Mouse (Mus musculus) kidney, embryonic 15.5 days (tissue): Measurements from ENCODE around the gene Phlpp1. TPM values are rescaled to one million over a fixed set of nuclear protein-coding genes. Genes with fewer than 3 reads are reported as not detected.

Experiments used
- ATAC-seq: fragments of 200-750 bp; cut with Nextera tagmentation; replicated peaks from 2 replicates; pipeline ENCODE4 v1.8.0; 2017; ENCODE audit warnings: moderate TSS enrichment; ENCODE audit not compliant: low FRiP score
- H3K27ac ChIP-seq: fragments of 300-500 bp; sonication (generic); 2 replicates; pipeline ENCODE4 v1.5.1; 2015; ENCODE audit warnings: mild to moderate bottlenecking, inconsistent platforms
- H3K27me3 ChIP-seq: fragments of 300-500 bp; sonication (generic); 2 replicates; pipeline ENCODE4 v1.6.1; 2015; ENCODE audit warnings: inconsistent platforms
- H3K36me3 ChIP-seq: fragments of 300-500 bp; sonication (generic); 2 replicates; pipeline ENCODE4 v1.6.1; 2015; ENCODE audit warnings: inconsistent platforms
- H3K4me1 ChIP-seq: fragments of 300-500 bp; sonication (generic); 2 replicates; pipeline ENCODE4 v1.6.1; 2015; ENCODE audit warnings: inconsistent platforms
- H3K4me2 ChIP-seq: fragments of 300-500 bp; sonication (generic); 2 replicates; pipeline ENCODE4 v1.6.1; 2015; ENCODE audit warnings: moderate library complexity, mild to moderate bottlenecking, inconsistent platforms
- H3K4me3 ChIP-seq: fragments of 300-500 bp; sonication (generic); replicated peaks from 2 replicates; pipeline ENCODE4 v1.5.1; 2015; ENCODE audit warnings: mild to moderate bottlenecking, inconsistent platforms
- H3K9ac ChIP-seq: fragments of 300-500 bp; sonication (generic); 2 replicates; pipeline ENCODE4 v1.6.1; 2015; ENCODE audit warnings: mild to moderate bottlenecking, inconsistent platforms
- H3K9me3 ChIP-seq: fragments of 300-500 bp; sonication (generic); replicated peaks from 2 replicates; pipeline ENCODE4 v1.6.1; 2016; ENCODE audit warnings: inconsistent platforms
- WGBS: fragments of 180-500 bp; shearing (Covaris S2); methylation state at CpG from one replicate; pipeline ENCODE4 v1.1.7; 2015; ENCODE audit warnings: mixed read lengths; 5-methylcytosine and 5-hydroxymethylcytosine counted together
- polyA plus RNA-seq: library from polyadenylated mRNA; unstranded; fragments of >200 nt; fragmentation: Nextera tagmentation; extraction: Ambion mirVana; gene quantifications from 2 replicates; pipeline ENCODE4 v1.2.1, GENCODE M21; 2015

The Phlpp1 gene
- polyA plus RNA-seq, 1 experiment from 2014 or later = 3.5 TPM

DNA sequence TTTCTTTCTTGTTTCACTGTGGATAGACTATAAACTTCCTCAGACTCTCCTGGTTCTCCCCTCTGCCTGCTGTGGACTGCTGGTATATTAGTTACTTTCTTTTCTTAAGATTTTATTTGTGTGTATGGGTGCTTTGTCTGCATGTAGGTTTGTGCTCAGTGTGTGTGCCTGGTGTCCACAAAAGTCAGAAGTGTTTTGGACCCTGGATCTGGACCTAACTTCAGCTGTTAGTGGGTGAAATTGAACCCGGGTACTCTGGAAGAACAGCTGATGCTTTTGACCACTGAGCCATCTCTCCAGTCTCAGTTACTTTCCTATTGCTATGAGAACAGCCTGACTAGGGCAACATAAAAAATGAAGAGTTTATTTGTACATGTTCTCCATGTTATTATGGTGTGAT, 29.5 kb downstream of the Phlpp1 start:
- WGBS = 89% methylated on average over 1 of the region's 1 CpGs
- Histone ChIP-seq H3K27me3 (no peaks in the 10 kb centered on the region), H3K9ac (no peak overlapping the region)

DNA sequence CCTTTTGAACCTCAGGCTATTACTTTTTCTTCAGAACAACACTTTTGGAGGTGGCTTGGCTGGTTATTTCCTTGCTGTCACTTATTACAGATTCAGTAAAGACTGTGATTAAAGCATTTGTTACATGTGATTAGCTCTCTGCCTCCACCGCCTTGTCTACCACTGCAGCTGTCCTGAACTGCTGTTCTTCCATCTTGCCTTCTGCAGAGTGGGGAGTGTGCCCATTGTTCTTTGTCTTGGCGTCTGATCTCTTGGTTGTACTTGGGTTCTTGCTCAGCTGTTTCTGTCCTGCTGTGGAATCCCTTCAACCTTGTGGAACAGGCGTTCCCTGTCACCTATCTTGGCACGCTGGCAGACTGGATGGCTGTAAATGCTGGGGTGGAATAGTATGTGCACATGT, 30.4 kb downstream of the Phlpp1 start:
- H3K27me3 ChIP-seq = no peaks in the 10 kb centered on the region
- no peak overlapping the region for H3K9ac ChIP-seq
- H3K4me2 ChIP-seq = no peak overlapping the region
- H3K9me3 ChIP-seq = no peaks in the 10 kb centered on the region
- peaks cover 26% of the 10 kb centered on the region for H3K4me1 ChIP-seq
- no peak overlapping the region for H3K27ac ChIP-seq
- 76% methylated on average over 4 of the region's 4 CpGs for WGBS
- no peak overlapping the region for H3K4me3 ChIP-seq
- ATAC-seq = no peak
- no peaks in the 10 kb centered on the region for H3K36me3 ChIP-seq

More for the DNA sequence above, 29.5 kb downstream of the Phlpp1 start:
- no peak for ATAC-seq
- Histone ChIP-seq H3K4me3 (no peak overlapping the region), H3K4me1 (peaks cover 26% of the 10 kb centered on the region), H3K9me3 (no peaks in the 10 kb centered on the region), H3K27ac (no peak overlapping the region), H3K36me3 (no peaks in the 10 kb centered on the region), H3K4me2 (no peak overlapping the region)

DNA sequence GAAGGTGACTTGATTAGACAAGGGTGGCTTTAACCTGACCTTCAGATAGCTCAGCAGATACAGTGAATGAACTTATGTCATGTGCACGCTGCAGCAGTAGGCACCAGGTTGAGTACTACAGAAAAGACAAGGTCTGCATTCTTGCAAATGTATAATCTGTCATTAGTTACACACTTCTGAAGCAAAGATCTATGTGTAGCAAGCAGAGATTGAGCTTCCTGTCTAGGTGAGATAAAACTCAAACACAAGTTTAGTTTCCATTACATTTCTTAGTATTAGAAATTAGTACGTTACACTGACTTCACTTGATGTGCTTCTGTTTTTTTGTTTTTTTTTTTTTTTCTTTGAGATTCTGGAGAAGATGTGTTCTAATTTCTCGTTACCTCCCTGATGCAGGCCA, 32.4 kb downstream of the Phlpp1 start:
- Histone ChIP-seq H3K9ac (no peak overlapping the region), H3K27ac (no peak overlapping the region), H3K9me3 (no peaks in the 10 kb centered on the region), H3K27me3 (no peaks in the 10 kb centered on the region), H3K4me2 (no peak overlapping the region), H3K4me1 (peaks cover 34% of the 10 kb centered on the region), H3K36me3 (no peaks in the 10 kb centered on the region), H3K4me3 (no peak overlapping the region)
- WGBS = 67% methylated on average over 3 of the region's 3 CpGs
- ATAC-seq = no peak

DNA sequence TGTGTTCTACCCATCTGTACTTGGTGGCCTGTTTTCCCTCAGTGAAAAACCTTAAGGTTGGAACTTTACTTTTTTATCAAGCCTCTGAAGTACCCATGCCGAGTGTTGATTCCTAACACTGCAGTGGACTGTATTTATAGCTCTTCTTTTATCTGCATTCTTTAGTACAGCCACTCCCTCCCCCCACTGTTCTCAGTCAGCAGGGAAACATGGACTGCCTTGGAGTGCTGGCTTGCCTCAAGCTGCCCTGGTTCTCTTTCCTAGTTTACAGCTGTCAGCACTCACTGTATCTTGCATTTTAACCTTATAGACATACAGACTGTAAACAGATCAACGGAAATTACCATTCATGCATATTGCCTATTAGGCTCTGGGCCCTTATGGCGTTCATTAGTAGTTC, 32.8 kb downstream of the Phlpp1 start:
- no peak overlapping the region for H3K27ac ChIP-seq
- 37% methylated on average over 3 of the region's 3 CpGs for WGBS
- ATAC-seq = peak; percentile 78
- no peak overlapping the region for H3K9ac ChIP-seq
- H3K4me1 ChIP-seq = peaks cover 36% of the 10 kb centered on the region
- no peaks in the 10 kb centered on the region for H3K36me3 ChIP-seq
- no peaks in the 10 kb centered on the region for H3K27me3 ChIP-seq
- no peak overlapping the region for H3K4me3 ChIP-seq
- H3K9me3 ChIP-seq = no peaks in the 10 kb centered on the region
- no peak overlapping the region for H3K4me2 ChIP-seq

- H3K27ac ChIP-seq = no peak overlapping the region
- H3K4me3 ChIP-seq = no peak overlapping the region
- no peak for ATAC-seq
- WGBS = 70% methylated on average over 5 of the region's 5 CpGs
- H3K27me3 ChIP-seq = no peaks in the 10 kb centered on the region
- H3K9ac ChIP-seq = no peak overlapping the region
- H3K4me1 ChIP-seq = peaks cover 26% of the 10 kb centered on the region
- H3K36me3 ChIP-seq = no peaks in the 10 kb centered on the region
- no peaks in the 10 kb centered on the region for H3K9me3 ChIP-seq
- H3K4me2 ChIP-seq = no peak overlapping the region
These were observed 37.0 kb downstream of the Phlpp1 start for GRCm38 (mm10) chr1:106208581-106208980.

- no peak overlapping the region for H3K4me3 ChIP-seq
- H3K27me3 ChIP-seq = no peaks in the 10 kb centered on the region
- no peak overlapping the region for H3K27ac ChIP-seq
- H3K9me3 ChIP-seq = no peaks in the 10 kb centered on the region
- ATAC-seq = no peak
- H3K4me1 ChIP-seq = peaks cover 16% of the 10 kb centered on the region
- H3K36me3 ChIP-seq = no peaks in the 10 kb centered on the region
- H3K9ac ChIP-seq = no peak overlapping the region
- no peak overlapping the region for H3K4me2 ChIP-seq
- WGBS = 61% methylated on average over 3 of the region's 3 CpGs
These were observed 38.9 kb downstream of the Phlpp1 start for GRCm38 (mm10) chr1:106210461-106210860.

GRCm38 (mm10) chr1:106211146-106211545, 39.6 kb downstream of the Phlpp1 start:
- ATAC-seq = no peak
- 87% methylated on average over 5 of the region's 5 CpGs for WGBS
- Histone ChIP-seq H3K27ac (no peak overlapping the region), H3K4me2 (no peak overlapping the region), H3K9me3 (no peaks in the 10 kb centered on the region), H3K36me3 (no peaks in the 10 kb centered on the region), H3K27me3 (no peaks in the 10 kb centered on the region), H3K4me1 (peaks cover 16% of the 10 kb centered on the region), H3K4me3 (no peak overlapping the region), H3K9ac (no peak overlapping the region)

DNA sequence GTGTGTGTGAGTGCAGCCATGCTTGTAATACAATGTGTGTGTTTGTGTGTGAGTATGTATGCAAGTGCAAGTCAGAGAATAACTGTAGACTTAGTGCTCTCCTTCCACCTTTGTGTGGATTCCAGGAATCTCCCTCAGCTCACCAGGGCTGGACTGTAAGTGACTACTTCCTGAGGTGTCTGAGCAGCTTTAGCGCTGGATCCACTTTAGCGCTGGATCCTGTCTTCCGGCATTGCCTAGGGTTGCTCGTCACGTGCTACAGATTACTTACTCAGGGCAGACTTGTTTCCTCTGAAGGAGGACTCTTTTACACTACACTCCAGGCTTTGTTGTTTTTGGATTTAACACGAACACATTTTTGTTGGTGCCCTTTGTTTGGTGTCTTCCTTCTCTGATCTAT, 48.9 kb downstream of the Phlpp1 start:
- H3K4me3 ChIP-seq = no peak overlapping the region
- no peak overlapping the region for H3K4me2 ChIP-seq
- 78% methylated on average over 6 of the region's 6 CpGs for WGBS
- no peaks in the 10 kb centered on the region for H3K27me3 ChIP-seq
- peaks cover 3% of the 10 kb centered on the region; the same call in 1 of the 2 replicates for H3K9me3 ChIP-seq
- no peak overlapping the region for H3K9ac ChIP-seq
- no peak overlapping the region for H3K27ac ChIP-seq
- H3K36me3 ChIP-seq = peaks cover 4% of the 10 kb centered on the region; the same call in 1 of the 2 replicates
- no peak for ATAC-seq
- H3K4me1 ChIP-seq = no peaks in the 10 kb centered on the region

DNA sequence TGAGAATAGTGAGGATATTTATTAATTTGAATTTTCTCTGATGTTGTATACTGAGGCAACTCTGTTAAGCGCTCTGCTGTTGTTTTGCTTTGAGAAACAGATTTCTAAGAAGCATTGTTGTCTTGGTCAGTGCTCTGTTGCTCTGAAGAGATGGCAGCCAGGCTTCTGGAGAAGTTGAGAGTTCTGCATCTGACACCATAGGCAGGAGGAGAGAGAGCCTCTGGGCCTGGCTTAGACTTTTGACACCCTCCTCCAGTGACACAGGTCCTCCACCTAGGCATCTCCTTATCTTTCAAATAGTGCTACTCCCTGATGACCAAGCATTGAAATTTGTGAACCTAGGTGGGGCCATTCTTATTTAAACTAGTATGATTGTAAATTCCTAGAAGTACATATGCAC, 49.8 kb downstream of the Phlpp1 start:
- Histone ChIP-seq H3K36me3 (peaks cover 4% of the 10 kb centered on the region; the same call in 1 of the 2 replicates), H3K4me2 (no peak overlapping the region), H3K4me1 (no peaks in the 10 kb centered on the region), H3K27me3 (no peaks in the 10 kb centered on the region), H3K4me3 (no peak overlapping the region), H3K9me3 (peaks cover 3% of the 10 kb centered on the region; the same call in 1 of the 2 replicates), H3K27ac (no peak overlapping the region), H3K9ac (no peak overlapping the region)
- WGBS = 92% methylated on average over 1 of the region's 1 CpGs
- no peak for ATAC-seq

GRCm38 (mm10) chr1:106221964-106222363, 50.4 kb downstream of the Phlpp1 start:
- ATAC-seq = no peak
- H3K4me2 ChIP-seq = no peak overlapping the region
- H3K9ac ChIP-seq = no peak overlapping the region
- no peak overlapping the region for H3K27ac ChIP-seq
- no peaks in the 10 kb centered on the region for H3K27me3 ChIP-seq
- H3K4me1 ChIP-seq = no peaks in the 10 kb centered on the region
- WGBS = 29% methylated on average over 2 of the region's 2 CpGs
- no peak overlapping the region for H3K4me3 ChIP-seq
- H3K9me3 ChIP-seq = peaks cover 3% of the 10 kb centered on the region; the same call in 1 of the 2 replicates
- peaks cover 4% of the 10 kb centered on the region; the same call in 1 of the 2 replicates for H3K36me3 ChIP-seq

DNA sequence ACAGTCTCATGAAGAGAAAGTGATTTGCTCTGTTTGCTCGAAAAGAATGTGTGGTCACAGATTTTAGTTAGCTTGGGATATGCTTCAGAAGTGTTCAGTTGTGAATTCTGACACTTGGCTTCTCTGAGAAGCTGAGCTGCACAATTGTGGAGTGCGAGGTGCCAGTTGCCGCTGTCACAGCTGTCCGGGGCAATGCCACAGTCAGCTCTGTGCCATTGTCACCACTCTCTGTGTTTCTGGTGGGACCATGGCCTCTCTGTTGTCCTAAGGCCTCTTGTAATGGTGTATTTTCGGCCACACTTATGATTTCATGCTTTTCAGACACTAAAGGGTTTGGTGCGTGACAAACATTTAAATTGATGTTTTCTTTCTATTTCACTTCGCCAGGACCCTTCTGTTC, 55.1 kb downstream of the Phlpp1 start:
- ATAC-seq = no peak
- peaks cover 3% of the 10 kb centered on the region; the same call in 1 of the 2 replicates for H3K9me3 ChIP-seq
- H3K36me3 ChIP-seq = peaks cover 4% of the 10 kb centered on the region; the same call in 1 of the 2 replicates
- H3K4me2 ChIP-seq = no peak overlapping the region
- H3K4me3 ChIP-seq = no peak overlapping the region
- WGBS = 67% methylated on average over 7 of the region's 7 CpGs
- no peak overlapping the region for H3K9ac ChIP-seq
- H3K4me1 ChIP-seq = no peaks in the 10 kb centered on the region
- no peaks in the 10 kb centered on the region for H3K27me3 ChIP-seq
- H3K27ac ChIP-seq = no peak overlapping the region

DNA sequence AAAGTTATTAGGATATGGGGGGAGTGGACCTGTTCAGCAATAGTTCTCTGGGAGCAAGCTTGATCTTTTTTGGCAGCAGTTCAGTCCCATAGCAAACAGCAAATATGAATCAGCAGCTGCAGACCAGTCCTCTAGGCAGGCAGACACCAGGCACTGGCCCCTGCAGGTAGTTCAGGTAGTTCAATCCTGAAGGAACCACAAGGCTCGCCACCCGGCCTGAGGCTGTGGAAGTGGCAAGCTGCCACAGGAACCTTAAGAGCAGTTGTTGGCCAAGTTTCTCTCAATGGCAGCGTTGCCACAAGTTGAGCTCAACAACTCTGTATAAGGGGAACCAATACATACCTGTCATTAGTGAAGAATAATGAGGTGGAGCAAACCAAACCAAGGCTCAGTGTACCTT, 58.8 kb downstream of the Phlpp1 start:
- no peaks in the 10 kb centered on the region for H3K4me1 ChIP-seq
- no peaks in the 10 kb centered on the region for H3K36me3 ChIP-seq
- ATAC-seq = no peak
- no peak overlapping the region for H3K27ac ChIP-seq
- H3K9me3 ChIP-seq = no peaks in the 10 kb centered on the region
- no peak overlapping the region for H3K4me2 ChIP-seq
- H3K4me3 ChIP-seq = no peak overlapping the region
- no peaks in the 10 kb centered on the region for H3K27me3 ChIP-seq
- no peak overlapping the region for H3K9ac ChIP-seq
- 85% methylated on average over 3 of the region's 3 CpGs for WGBS

GRCm38 (mm10) chr1:106231345-106231744, 59.8 kb downstream of the Phlpp1 start:
- no peak for ATAC-seq

More at GRCm38 (mm10) chr1:106231345-106231744, 59.8 kb downstream of the Phlpp1 start:
- Histone ChIP-seq H3K9ac (no peak overlapping the region), H3K4me1 (no peaks in the 10 kb centered on the region), H3K4me2 (no peak overlapping the region), H3K27me3 (no peaks in the 10 kb centered on the region), H3K4me3 (no peak overlapping the region), H3K27ac (no peak overlapping the region), H3K36me3 (no peaks in the 10 kb centered on the region), H3K9me3 (no peaks in the 10 kb centered on the region)
- WGBS = 81% methylated on average over 5 of the region's 5 CpGs
